Mouse (Mus musculus) stomach, postnatal 0 days (tissue): Measurements from ENCODE around the gene Nap1l4. TPM values are rescaled to one million over a fixed set of nuclear protein-coding genes. Genes with fewer than 3 reads are reported as not detected.

Experiments
- ATAC-seq: fragments of 200-750 bp; cut with Nextera tagmentation; 2 replicates; pipeline ENCODE4 v1.8.0; 2017; ENCODE audit not compliant: low FRiP score, low TSS enrichment
- DNase-seq: peaks from one replicate; pipeline ENCODE4 v3.0.0-alpha.2; 2016; ENCODE audit warnings: low spot score
- H3K27ac ChIP-seq: fragments of 300-500 bp; sonication (generic); replicated peaks from 2 replicates; pipeline ENCODE4 v1.5.1; 2014; ENCODE audit warnings: mild to moderate bottlenecking, control low read depth
- H3K27me3 ChIP-seq: fragments of 300-500 bp; sonication (generic); 2 replicates; pipeline ENCODE4 v1.6.1; 2014; ENCODE audit warnings: low read length; ENCODE audit not compliant: control insufficient read depth, insufficient read depth
- H3K36me3 ChIP-seq: fragments of 300-500 bp; sonication (generic); 2 replicates; pipeline ENCODE4 v1.6.1; 2014; ENCODE audit warnings: low read length, mixed read lengths; ENCODE audit not compliant: control insufficient read depth, insufficient read depth
- H3K4me1 ChIP-seq: fragments of 300-500 bp; sonication (generic); replicated peaks from 2 replicates; pipeline ENCODE4 v1.6.1; 2014; ENCODE audit warnings: antibody characterized with exemption; ENCODE audit not compliant: control insufficient read depth, insufficient read depth
- H3K4me2 ChIP-seq: fragments of 300-500 bp; sonication (generic); replicated peaks from 2 replicates; pipeline ENCODE4 v1.6.1; 2014; ENCODE audit warnings: low read depth, mild to moderate bottlenecking, control low read depth, moderate library complexity
- H3K4me3 ChIP-seq: fragments of 300-500 bp; sonication (generic); 2 replicates; pipeline ENCODE4 v1.5.1; 2014; ENCODE audit warnings: low read depth, low read length, control low read depth
- H3K9ac ChIP-seq: fragments of 300-500 bp; sonication (generic); 2 replicates; pipeline ENCODE4 v1.6.1; 2014; ENCODE audit warnings: mild to moderate bottlenecking, low read length, control low read depth, mixed read lengths
- H3K9me3 ChIP-seq: fragments of 300-500 bp; sonication (generic); 2 replicates; pipeline ENCODE4 v1.6.1; 2016; ENCODE audit warnings: low read length; ENCODE audit not compliant: control insufficient read depth
- CTCF ChIP-seq: IDR thresholded peaks from 2 replicates; pipeline ENCODE4 v1.5.1; 2016; ENCODE audit warnings: antibody characterized with exemption, low read depth, mild to moderate bottlenecking, moderate library complexity
- EP300 ChIP-seq: optimal IDR thresholded peaks from 2 replicates; pipeline ENCODE3; 2016; ENCODE audit warnings: antibody characterized with exemption
- WGBS: fragments of 180-500 bp; shearing (Covaris S2); extraction: QIAGEN DNeasy Blood & Tissue Kit; methylation state at CpG from one replicate; pipeline ENCODE4 v1.1.7; 2014; 5-methylcytosine and 5-hydroxymethylcytosine counted together
- microRNA-seq: library from miRNA; unstranded; fragments of <30 nt; microRNA quantifications from one replicate; pipeline ENCODE4, GENCODE M21; 2016
- polyA plus RNA-seq: library from polyadenylated mRNA; unstranded; fragments of >200 nt; fragmentation: Nextera tagmentation; extraction: Ambion mirVana; gene quantifications from 2 replicates; pipeline ENCODE4 v1.2.1, GENCODE M21; 2015

Nap1l4 gene
- polyA plus RNA-seq, 1 experiment from 2014 or later = 98.5 TPM

- peak overlapping the region; percentile 29 for H3K4me3 ChIP-seq
- H3K4me2 ChIP-seq = peak overlapping the region; percentile 60
- TF ChIP-seq EP300 (no peak), CTCF (no peak)
- peak overlapping the region; percentile 27; the same call in 1 of the 2 replicates for H3K9ac ChIP-seq
- H3K4me1 ChIP-seq = peaks cover 6% of the 10 kb centered on the region; the same call in 1 of the 2 replicates
- H3K27ac ChIP-seq = peak overlapping the region; percentile 56
- WGBS = 17% methylated on average over 56 of the region's 56 CpGs
- H3K27me3 ChIP-seq = no peaks in the 10 kb centered on the region
- ATAC-seq (no peak), DNase-seq (peak; percentile 83)
- no peaks in the 10 kb centered on the region for H3K36me3 ChIP-seq
- peaks cover 5% of the 10 kb centered on the region for H3K9me3 ChIP-seq
Measured at GRCm38 (mm10) chr7:143464811-143465560, 83.9 kb downstream of the Nap1l4 start.

GRCm38 (mm10) chr7:143463865-143464415 lies 85.0 kb downstream of the Nap1l4 start:
- no peak for ATAC-seq
- no peak overlapping the region for H3K9ac ChIP-seq
- no peak overlapping the region for H3K4me3 ChIP-seq
- TF ChIP-seq EP300 (no peak), CTCF (peak; percentile 90)
- H3K27ac ChIP-seq = peak overlapping the region; percentile 56
- 39% methylated on average over 11 of the region's 11 CpGs for WGBS
- no peak overlapping the region for H3K4me2 ChIP-seq
- no peaks in the 10 kb centered on the region for H3K36me3 ChIP-seq
- H3K9me3 ChIP-seq = peaks cover 10% of the 10 kb centered on the region
- peaks cover 6% of the 10 kb centered on the region; the same call in 1 of the 2 replicates for H3K4me1 ChIP-seq
- no peaks in the 10 kb centered on the region for H3K27me3 ChIP-seq
- DNase-seq = peak; percentile 81

Small RNA genes lying within 50 kb of the gene (microRNA-seq; reads per million reads assigned to microRNA genes)
- gene Mir7064 = not detected

Other genes with a start within 250 kb of the Nap1l4 start
- gene Cdkn1c, start 88.1 kb downstream of the Nap1l4 start, polyA plus RNA-seq = 185 and 199 TPM in 2 replicates
- gene Slc22a18, start 75.4 kb downstream of the Nap1l4 start, polyA plus RNA-seq = 27.0 and 28.1 TPM in 2 replicates
- gene Phlda2, start 46.0 kb downstream of the Nap1l4 start, polyA plus RNA-seq = 15.3 and 16.8 TPM in 2 replicates
- 45.5 and 53.7 TPM in 2 replicates for gene Cars, start 51.0 kb upstream of the Nap1l4 start, polyA plus RNA-seq
- 0.13 and 0.17 TPM in 2 replicates for gene Tnfrsf26, start 79.6 kb upstream of the Nap1l4 start, polyA plus RNA-seq
- 3.9 and 4.7 TPM in 2 replicates for gene Tnfrsf22, start 100.6 kb upstream of the Nap1l4 start, polyA plus RNA-seq
- 2.9 and 4.0 TPM in 2 replicates for gene Tnfrsf23, start 136.8 kb upstream of the Nap1l4 start, polyA plus RNA-seq
- gene Osbpl5, start 207.9 kb upstream of the Nap1l4 start, polyA plus RNA-seq = 29.9 and 32.0 TPM in 2 replicates
- gene Mrgprg, start 217.9 kb upstream of the Nap1l4 start, polyA plus RNA-seq = not detected in 2 replicates
- 0.55 and 0.63 TPM in 2 replicates for gene Mrgpre, start 235.4 kb upstream of the Nap1l4 start, polyA plus RNA-seq